Mouse (Mus musculus): ENCODE data around the gene Amd2.

Gene Amd2

DNA sequence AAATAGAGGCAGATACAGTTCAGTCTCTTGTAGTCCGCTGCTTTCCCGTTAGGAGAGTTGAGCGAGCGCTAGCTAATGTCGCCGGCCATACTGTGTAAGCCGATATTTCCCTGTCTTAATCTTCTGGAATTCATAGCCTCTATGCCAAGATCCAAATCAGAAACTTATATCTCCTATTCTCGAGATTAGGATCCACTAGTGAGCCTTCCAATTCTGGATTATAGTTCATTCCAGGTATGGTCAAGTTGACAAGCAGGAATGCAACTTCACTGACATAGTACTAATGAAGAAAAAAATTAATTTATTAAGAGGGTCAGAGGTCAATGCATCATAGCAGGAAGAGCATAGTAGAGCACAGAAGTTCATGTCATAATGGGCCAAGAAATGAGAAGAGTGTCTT lies at the start of gene Amd2:
Gene Amd2 (minus strand): TSS at position 101 of the 400 bp plus-strand sequence.
- no peak for DNase-seq (ENCODE audit: low spot score)

DNA sequence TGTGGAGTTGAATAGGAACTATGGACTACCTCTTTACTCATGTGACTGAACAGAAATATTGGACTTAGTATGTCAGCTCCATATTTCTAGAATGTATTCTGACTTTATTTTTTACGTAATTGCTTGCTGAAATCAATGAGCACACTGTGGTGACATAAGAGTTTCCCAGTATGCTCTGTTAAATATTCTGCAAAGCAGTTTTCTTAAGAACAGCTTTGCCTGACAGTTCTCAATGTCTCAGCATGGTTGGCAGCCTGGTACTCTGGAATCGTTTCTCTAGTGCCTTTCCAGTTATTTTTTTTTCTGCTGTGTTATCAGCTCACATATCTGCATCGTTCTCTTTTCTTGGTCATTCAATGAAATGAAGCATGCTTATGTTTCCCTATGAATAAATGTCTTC lies 49.6 kb upstream of the Amd2 start:
- no peak for DNase-seq (ENCODE audit: low spot score)

DNA sequence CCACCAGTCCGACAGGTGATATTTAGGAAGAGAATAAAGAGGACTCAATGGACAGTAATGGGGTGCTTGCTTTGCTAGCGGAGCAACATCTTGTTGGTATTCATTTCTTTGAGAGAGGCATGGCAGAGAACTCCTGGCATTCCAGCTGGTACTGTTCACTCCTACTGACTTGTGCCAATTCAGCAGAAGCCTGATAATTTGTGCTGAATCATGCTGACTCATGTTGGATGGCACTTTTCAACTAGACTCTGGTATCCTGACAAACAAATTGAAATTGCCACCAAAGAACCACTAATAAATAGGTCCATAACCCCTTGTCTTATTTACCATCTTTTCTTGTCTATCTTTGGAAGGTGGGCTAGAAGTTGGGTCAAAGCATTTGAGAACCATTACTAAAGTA lies 25.9 kb upstream of the Amd2 start:
- no peak for DNase-seq (ENCODE audit: low spot score)

DNA sequence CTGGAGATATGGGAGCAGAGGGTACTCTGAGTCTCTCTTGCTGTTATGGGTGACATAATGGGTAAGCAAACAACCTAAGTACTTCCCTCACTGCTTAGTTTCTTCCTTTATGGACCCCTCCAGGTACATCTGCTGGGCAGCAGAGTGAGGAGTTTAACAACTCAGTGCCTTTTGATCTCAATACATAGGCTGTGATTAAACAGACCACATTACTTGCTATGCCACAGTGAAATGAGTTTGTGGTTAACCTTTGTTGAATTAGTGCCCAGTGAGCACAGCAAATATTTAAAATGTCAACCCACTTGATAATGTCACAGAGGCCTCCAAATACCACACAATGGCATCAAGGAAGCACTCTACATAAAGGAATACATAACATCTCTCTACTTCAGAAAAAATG lies 2.6 kb upstream of the Amd2 start:
- DNase-seq (ENCODE audit: low spot score), result no peak

Measured in adipocyte (in vitro differentiated cells).